Mouse (Mus musculus) spleen, adult 2 months (tissue): ENCODE measurements around the gene Sar1b. TPM values are rescaled to one million over a fixed set of nuclear protein-coding genes. Genes with fewer than 3 reads are reported as not detected.
"Not testable (repeated sequence)": the region's sequence is repeated elsewhere in the genome, so short reads cannot be mapped to it uniquely, and the experiment has no call there.

Experiments used
- DNase-seq, 2 experiments: peaks; one replicate each; pipeline versions ENCODE4 v3.0.0 to v3.0.0-alpha.2; 2012 to 2021; ENCODE audit warnings: low spot score in 2 of 2, low read depth in 1 of 2
- H3K27ac ChIP-seq: fragments of 200-500 bp; 2 replicates; pipeline ENCODE4 v1.5.1; 2012; ENCODE audit warnings: low read length, inconsistent platforms; ENCODE audit not compliant: insufficient read depth
- H3K27me3 ChIP-seq: fragments of 200-500 bp; 2 replicates; pipeline ENCODE4 v1.6.1; 2012; ENCODE audit warnings: mild to moderate bottlenecking, moderate library complexity, low read length, inconsistent platforms; ENCODE audit not compliant: control insufficient read depth, insufficient read depth
- H3K36me3 ChIP-seq: fragments of 200-500 bp; 2 replicates; pipeline ENCODE4 v1.6.1; 2012; ENCODE audit warnings: mild to moderate bottlenecking, low read length, inconsistent platforms; ENCODE audit not compliant: control insufficient read depth, insufficient read depth
- H3K4me1 ChIP-seq: fragments of 200-500 bp; 2 replicates; pipeline ENCODE4 v1.6.1; 2011; ENCODE audit warnings: inconsistent platforms; ENCODE audit not compliant: control insufficient read depth, insufficient read depth, insufficient read length
- H3K4me3 ChIP-seq: fragments of 200-500 bp; 2 replicates; pipeline ENCODE4 v1.5.1; 2011; ENCODE audit warnings: mild to moderate bottlenecking, inconsistent platforms; ENCODE audit not compliant: insufficient read depth, insufficient read length; ENCODE audit errors: extremely low read depth
- CTCF ChIP-seq: fragments of 200-500 bp; IDR thresholded peaks from 2 replicates; pipeline ENCODE4 v1.5.1; 2011; ENCODE audit warnings: mild to moderate bottlenecking, inconsistent platforms; ENCODE audit not compliant: insufficient read depth, insufficient read length, insufficient replicate concordance; ENCODE audit errors: extremely low read depth
- POLR2A ChIP-seq: fragments of 200-500 bp; IDR thresholded peaks from 2 replicates; pipeline ENCODE4 v1.6.1; 2011; ENCODE audit warnings: low read depth, low read length, inconsistent platforms
- WGBS: fragments of 180-500 bp; shearing (Covaris S2); methylation state at CpG from one replicate; pipeline ENCODE4 v1.1.7; 2018; 5-methylcytosine and 5-hydroxymethylcytosine counted together
- polyA plus RNA-seq: library from polyadenylated mRNA; depleted of rRNA; stranded (reverse); fragments of >200 nt; gene quantifications from 2 replicates; pipeline ENCODE4 v1.2.3, GENCODE M21; 2012

Gene Sar1b
- polyA plus RNA-seq, 1 experiment, result 5.4 TPM

- Histone ChIP-seq H3K36me3 (peaks cover 20% of the 10 kb centered on the region), H3K27me3 (no peaks in the 10 kb centered on the region), H3K4me3 (no peak overlapping the region), H3K4me1 (no peaks in the 10 kb centered on the region), H3K27ac (no peak overlapping the region)
- TF ChIP-seq CTCF (no peak), POLR2A (no peak)
- DNase-seq, result no peak
- WGBS, result 89% methylated on average over 9 of the region's 9 CpGs
Measured at GRCm38 (mm10) chr11:51780773-51781267, 17.3 kb downstream of the Sar1b start.

DNA sequence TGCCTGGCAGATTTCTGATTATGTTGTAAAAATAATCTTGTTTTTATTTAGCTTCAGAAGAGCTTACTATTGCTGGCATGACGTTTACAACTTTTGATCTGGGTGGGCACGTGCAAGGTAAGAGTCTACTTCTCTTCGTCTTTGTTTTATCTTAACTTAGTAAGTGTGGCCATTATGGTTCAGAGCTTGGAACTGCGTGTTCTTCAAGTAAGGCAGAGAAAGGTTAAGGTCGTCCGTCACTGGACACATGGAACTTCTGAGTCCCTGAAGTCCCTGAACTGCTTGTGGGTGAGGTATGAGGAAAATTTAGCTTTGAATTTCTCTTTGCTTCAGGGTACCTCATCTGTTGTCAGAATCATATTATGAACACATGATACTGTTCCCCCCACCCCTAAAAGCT lies 19.2 kb downstream of the Sar1b start:
- no peak for DNase-seq
- no peak for TF ChIP-seq POLR2A
- no peak for TF ChIP-seq CTCF
- 92% methylated on average over 6 of the region's 6 CpGs for WGBS
- no peaks in the 10 kb centered on the region for H3K4me1 ChIP-seq
- H3K27ac ChIP-seq, result no peak overlapping the region
- no peaks in the 10 kb centered on the region for H3K27me3 ChIP-seq
- no peak overlapping the region for H3K4me3 ChIP-seq
- peaks cover 28% of the 10 kb centered on the region for H3K36me3 ChIP-seq

DNA sequence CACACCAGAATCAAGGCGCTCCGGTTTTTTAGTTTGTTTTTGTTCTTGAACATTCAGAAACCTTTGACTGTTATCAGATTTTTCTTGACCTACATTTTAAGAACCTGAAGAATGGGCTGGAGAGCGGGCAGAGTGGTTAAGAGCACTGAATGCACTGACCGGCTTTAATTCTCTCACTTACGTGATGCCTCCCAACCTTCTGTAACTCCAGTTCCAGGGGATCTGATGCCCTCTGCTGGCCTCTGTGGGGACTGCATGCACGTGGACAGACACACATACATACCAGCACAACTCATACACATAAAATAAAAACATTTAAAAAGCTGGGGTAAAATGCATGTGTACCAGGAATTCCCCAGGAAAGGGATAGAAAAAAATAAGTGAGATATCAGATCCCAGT lies 22.4 kb downstream of the Sar1b start:
- peak in 1 of 2 experiments; percentile 22 for DNase-seq
- TF ChIP-seq CTCF (peak; percentile 17; the same call in 1 of the 2 replicates), POLR2A (no peak)
- H3K36me3 ChIP-seq, result peaks cover 29% of the 10 kb centered on the region
- H3K4me1 ChIP-seq, result no peaks in the 10 kb centered on the region
- no peak overlapping the region for H3K4me3 ChIP-seq
- no peak overlapping the region for H3K27ac ChIP-seq
- H3K27me3 ChIP-seq, result no peaks in the 10 kb centered on the region
- WGBS, result 93% methylated on average over 6 of the region's 6 CpGs

DNA sequence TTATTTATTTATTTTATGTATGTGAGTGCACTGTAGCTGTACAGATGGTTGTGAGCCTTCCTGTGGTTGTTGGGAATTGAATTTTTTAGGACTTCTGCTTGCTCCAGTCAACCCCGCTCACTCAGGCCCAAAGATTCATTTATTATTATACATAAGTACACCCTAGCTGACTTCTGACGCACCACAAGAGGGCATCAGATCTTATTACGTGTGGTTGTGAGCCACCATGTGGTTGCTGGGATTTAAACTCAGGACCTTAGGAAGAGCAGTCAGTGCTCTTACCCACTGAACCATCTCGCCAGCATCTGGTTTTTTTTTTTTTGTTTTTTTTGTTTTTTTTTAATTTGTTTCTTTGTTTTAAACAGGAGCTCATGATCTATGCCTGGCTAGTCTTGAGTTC lies 26.2 kb downstream of the Sar1b start:
- H3K4me3 ChIP-seq, H3K4me1 ChIP-seq, H3K27ac ChIP-seq, H3K27me3 ChIP-seq, DNase-seq: not testable (repeated sequence)
- peaks cover 27% of the 10 kb centered on the region for H3K36me3 ChIP-seq
- 91% methylated on average over 4 of the region's 4 CpGs for WGBS

- Histone ChIP-seq H3K4me3 (no peak overlapping the region), H3K36me3 (peaks cover 26% of the 10 kb centered on the region), H3K27me3 (no peaks in the 10 kb centered on the region), H3K27ac (no peak overlapping the region), H3K4me1 (no peaks in the 10 kb centered on the region)
- TF ChIP-seq POLR2A, result no peak
- no peak for TF ChIP-seq CTCF
- 96% methylated on average over 7 of the region's 7 CpGs for WGBS
- no peak for DNase-seq
Measured at GRCm38 (mm10) chr11:51790662-51791061, 27.2 kb downstream of the Sar1b start.

DNA sequence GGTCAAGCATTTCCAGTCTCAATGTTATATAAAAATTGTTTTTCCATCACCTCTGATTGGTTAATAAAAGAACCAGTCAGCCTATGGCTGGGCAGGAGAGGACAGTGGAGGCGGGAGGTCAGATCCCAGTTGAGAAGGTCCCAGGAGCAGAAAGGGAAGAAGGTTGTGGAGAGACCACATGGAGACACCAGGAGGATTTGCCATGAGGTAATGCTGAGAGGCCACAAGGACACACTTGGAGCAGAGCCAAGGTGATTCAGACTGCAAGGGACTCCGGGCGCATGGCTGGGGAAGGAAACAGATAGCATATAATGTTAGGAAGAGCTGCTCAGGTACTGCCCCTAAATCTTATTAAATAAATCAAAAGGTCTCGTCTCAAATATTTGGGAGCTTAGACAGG lies 32.8 kb downstream of the Sar1b start:
- TF ChIP-seq POLR2A, result no peak
- Histone ChIP-seq H3K27ac (no peak overlapping the region), H3K27me3 (no peaks in the 10 kb centered on the region), H3K4me1 (peaks cover 6% of the 10 kb centered on the region; the same call in 1 of the 2 replicates), H3K4me3 (no peak overlapping the region), H3K36me3 (peaks cover 7% of the 10 kb centered on the region)
- DNase-seq, result no peak
- 78% methylated on average over 4 of the region's 4 CpGs for WGBS

DNA sequence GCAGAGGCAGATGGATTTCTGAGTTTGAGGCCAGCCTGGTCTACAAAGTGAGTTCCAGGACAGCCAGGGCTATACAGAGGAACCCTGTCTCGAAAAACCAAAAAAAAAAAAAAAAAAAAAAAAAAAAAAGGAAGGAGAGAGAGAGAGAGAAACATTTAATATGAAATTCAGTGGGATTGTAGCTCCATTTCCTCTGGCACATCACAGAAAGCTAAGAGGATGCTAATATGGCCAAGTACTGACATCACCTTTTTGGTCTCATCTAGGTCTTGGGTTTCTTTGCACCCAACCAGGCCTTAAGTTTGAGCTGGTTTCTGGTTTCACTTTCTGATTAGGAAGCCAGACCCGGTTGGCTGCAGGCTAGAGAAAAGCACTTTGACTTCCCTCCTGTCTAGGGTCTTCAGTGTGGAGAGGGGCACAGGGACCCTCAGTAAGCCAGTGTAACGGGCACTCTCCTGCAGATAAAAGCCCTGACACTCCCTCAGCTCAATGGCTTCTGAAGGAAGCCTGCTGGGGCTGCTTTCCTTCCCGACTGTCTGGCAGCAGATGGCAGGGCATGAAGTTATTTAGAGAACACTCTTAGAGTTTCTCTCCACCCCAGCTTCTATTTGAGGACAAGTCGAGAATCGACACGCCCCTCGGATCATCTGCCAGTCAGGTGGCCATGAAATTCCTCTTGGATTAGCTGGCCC lies 37.3 kb downstream of the Sar1b start:
- Histone ChIP-seq H3K36me3 (no peaks in the 10 kb centered on the region), H3K27me3 (no peaks in the 10 kb centered on the region), H3K4me3 (peak overlapping the region; percentile 13; the same call in 1 of the 2 replicates), H3K4me1 (peaks cover 6% of the 10 kb centered on the region; the same call in 1 of the 2 replicates), H3K27ac (peak overlapping the region; percentile 71)
- TF ChIP-seq CTCF, result no peak
- no peak for TF ChIP-seq POLR2A
- peak in 1 of 2 experiments; percentile 35 for DNase-seq
- WGBS, result 30% methylated on average over 8 of the region's 8 CpGs
